Mouse (Mus musculus): Measurements from ENCODE around the gene Naa40.

Gene Naa40

DNA sequence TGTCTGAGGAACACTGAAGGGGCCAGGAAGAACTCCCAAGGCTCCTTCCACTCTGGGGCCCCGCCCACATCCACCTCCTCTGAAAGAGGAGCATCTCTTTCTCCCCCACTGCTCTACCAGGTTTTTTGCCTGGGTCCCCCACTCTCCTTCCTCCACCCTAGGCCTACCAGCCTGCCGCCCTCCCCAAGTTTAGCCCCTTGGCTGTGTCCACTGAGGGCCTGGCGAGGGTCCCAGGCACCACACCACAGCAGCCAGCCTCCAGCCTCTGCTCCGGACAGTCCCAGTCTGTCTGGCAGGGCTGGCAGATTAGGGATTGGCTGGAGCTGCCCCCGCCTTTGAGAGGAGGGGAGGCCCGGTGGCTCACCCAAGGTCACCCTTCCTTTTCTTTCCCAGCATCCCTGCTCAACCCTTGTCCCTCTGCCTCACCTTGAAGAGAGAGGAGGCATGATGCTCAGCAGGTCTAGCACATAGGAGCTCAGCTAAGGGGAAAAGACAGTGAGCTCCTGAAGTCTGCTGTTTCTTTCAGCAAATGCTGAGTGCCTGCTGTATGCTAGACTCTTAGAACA is 23.9 kb upstream of the Naa40 start:
- DNase-seq, result peak; percentile 22 to 36

DNA sequence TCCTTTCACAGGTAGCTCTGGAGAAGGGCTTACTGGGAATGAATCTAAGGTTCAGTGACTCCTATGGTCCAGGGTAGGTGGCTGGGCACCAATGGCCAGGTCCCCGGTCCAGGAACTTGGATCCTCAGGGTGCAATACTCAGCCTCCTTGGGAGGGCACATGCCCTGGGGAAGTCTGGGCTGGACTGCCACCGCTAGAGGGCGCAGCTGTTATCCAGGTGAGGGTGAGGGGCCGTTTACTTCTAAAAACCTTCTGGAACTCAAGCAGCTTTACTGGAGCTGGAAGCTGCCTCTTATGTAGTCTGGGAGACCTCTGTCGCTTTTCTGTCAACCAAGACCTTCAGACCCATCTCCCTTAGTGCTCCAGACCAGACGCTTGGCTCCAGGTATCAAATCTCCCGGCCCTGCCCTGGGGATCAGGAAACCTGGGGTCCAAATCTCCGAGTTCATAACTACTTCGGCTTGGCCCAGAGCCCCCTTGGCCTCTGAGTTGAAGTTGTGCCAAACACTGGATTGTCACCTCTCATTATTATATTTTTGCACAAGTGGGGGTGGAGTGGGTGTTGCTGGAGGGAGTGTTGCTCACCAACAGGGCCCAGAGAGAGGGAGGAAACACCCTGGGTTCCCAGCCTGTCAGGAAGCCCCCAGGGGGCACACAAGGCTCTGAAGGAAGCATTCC is 23.2 kb upstream of the Naa40 start:
- DNase-seq, result peak; percentile 82 to 87

GRCm38 (mm10) chr19:7262592-7262991 is 21.6 kb upstream of the Naa40 start:
- no peak for DNase-seq

GRCm38 (mm10) chr19:7261964-7262363 is 21.0 kb upstream of the Naa40 start:
- DNase-seq, result no peak

GRCm38 (mm10) chr19:7261476-7261875 is 20.5 kb upstream of the Naa40 start:
- no peak for DNase-seq

DNA sequence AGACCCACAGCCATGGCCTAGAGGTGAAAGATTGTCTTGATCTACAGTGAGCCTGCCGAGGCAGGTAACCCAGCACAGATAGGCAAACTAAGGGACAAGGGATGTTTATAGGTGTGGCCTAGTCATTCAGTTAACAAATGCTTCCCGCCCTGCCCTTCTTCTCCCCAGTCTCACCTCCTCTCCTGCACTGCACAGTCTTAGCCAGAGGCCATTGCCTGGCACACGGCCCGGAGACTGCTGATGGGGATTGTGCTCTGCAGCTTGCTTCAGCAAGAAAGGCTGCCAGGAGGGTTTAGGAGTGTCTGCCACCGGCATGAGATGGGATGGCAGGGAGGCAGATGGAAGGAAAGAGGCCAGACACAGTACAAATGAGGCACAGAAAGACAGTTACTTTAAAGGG is 16.9 kb upstream of the Naa40 start:
- peak in 1 of 2 experiments; percentile 44 for DNase-seq

DNA sequence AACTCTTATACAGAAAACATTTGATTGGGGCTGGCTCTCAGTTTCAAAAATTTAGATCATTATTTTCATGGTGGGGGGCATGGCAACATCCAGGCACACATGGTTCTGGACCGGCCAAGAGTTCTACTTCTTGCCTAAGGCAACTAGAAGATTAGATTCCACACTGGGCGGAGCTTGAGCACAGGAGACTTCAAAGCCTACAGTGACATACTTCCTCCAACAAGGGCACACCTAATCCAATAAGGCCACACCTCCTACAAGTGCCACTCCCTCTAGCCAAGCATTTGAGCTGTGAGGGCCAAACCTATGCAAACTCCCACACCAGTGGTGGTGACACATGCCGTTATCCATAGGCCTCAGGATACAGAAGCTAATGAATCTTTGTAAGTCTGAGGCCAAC is 5.0 kb upstream of the Naa40 start:
- DNase-seq, result no peak

- DNase-seq, result peak in 1 of 2 experiments; percentile 41
Measured at GRCm38 (mm10) chr19:7240291-7240690, 692 bp downstream of the Naa40 start.

- no peak for DNase-seq
Measured at GRCm38 (mm10) chr19:7239574-7239973, 1.4 kb downstream of the Naa40 start.

DNA sequence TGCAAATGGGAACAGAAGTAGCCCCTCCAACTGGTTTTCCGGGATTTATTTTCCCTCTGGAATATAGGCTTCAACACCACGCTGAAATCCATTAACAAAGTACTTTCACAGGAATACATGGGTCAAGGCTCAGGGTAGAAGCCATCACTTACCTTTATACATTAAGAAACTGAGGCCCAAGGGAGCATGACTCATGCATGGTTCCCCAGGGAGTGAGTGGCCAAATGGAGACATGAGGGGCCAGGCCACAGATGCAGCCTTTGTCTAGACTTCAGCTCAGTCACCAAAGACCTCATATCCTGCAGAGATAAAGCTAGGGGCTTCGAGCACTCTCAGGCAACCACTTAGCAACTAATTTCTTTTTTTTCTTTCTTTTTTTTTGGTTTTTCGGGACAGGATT is 4.2 kb downstream of the Naa40 start:
- no peak for DNase-seq

- no peak for DNase-seq
Measured at GRCm38 (mm10) chr19:7236011-7236410, 5.0 kb downstream of the Naa40 start.

GRCm38 (mm10) chr19:7235461-7235860 is 5.5 kb downstream of the Naa40 start:
- no peak for DNase-seq

DNA sequence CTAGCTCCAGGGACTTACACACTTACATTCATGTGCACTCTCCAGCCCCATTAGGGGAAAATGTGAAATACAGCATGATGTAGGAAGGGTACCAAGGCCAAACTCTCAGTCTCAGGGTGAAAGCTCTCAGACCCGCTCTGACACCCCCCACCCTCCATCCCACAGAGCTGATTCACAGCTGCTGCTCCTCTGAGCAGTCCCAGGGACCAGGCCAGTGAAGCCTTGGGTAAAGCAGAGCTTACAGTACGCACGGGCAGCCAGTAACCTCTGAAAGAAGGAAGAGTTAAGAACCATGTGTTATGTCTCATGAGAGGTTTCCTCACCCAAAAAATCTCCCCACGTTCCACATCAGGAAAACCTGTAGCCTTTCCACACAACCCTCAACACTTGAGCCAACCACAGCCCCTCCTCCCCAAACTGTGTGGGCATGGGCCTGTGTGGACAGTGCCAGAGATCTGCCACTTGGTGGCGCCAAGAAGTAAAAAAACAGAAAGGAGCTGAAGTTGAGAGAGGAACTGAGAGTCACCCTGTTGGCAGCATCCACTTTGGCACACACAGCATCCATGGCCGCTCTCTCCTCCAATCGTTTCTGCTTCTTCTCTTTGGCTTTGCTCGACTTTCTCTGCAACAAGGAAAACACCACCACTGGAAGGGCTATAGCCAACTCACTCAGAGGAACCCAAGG is 6.3 kb downstream of the Naa40 start:
- peak; percentile 79 to 84 for DNase-seq

GRCm38 (mm10) chr19:7226511-7226914 is 14.5 kb downstream of the Naa40 start:
- no peak for DNase-seq

GRCm38 (mm10) chr19:7225096-7225690 is 15.8 kb downstream of the Naa40 start:
- DNase-seq, result no peak

DNA sequence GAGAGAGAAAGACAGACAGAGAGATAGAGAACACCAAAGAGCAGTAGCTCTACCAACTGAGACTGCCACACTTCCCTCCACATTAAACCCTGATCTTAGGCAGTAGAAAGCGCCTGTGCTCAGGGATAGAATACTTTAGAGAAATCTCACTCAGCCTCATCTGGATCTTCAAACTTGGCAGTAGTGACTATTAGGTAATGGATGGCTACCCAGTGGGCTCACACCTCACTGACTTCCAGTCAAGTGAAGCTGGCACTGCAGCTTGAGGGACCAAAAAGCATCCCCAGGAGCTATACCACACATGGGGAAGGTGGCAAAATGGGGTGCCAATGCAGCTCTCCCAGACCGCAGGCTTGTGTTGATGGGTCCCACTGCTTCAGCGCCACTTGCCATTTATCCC is 16.7 kb downstream of the Naa40 start:
- DNase-seq, result no peak

DNA sequence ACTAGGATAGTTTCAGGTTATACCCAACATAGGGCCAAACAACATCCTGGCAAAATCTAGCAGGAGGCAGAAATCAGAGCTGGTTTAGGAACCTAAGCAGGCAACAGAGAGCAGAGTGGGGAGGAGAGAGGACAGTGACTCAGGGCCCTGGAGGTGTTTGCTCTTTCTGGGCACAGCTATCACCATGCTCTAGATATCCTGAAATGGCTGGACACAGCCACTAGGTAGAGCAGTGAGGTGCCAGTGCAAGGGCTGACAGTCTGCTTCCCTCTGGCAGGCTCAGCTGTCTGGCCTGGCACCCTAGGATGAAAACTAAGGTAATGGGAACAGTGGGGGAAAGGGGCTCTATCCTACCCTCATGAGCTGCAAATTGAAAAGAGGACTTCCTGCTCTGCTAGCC is 17.5 kb downstream of the Naa40 start:
- DNase-seq, result no peak

GRCm38 (mm10) chr19:7222196-7222595 is 18.8 kb downstream of the Naa40 start:
- DNase-seq, result no peak

DNA sequence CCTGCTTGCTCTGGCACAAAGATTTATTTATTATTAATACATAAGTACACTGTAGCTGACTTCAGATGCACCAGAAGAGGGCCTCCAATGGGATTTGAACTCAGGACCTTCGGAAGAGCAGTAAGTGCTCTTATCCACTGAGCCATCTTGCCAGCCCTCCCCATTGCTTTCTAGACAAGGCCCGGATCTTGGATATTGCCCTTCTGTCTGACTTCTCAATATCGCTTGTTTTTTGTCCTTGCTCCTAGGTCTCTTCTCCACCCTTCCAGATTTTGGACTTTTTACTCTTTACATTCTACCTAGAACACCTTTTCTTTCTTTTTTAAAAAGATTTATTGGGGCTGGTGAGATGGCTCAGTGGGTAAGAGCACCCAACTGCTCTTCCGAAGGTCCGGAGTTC is 22.2 kb downstream of the Naa40 start:
- DNase-seq, result no peak

- no peak for DNase-seq
Measured at GRCm38 (mm10) chr19:7217926-7218267, 23.1 kb downstream of the Naa40 start.

- peak; percentile 95 to 99 for DNase-seq
Measured at GRCm38 (mm10) chr19:7217162-7217925, 23.6 kb downstream of the Naa40 start, which contains the start of gene Cox8a. TSS of gene Cox8a (minus strand) at chr19:7217616.

DNA sequence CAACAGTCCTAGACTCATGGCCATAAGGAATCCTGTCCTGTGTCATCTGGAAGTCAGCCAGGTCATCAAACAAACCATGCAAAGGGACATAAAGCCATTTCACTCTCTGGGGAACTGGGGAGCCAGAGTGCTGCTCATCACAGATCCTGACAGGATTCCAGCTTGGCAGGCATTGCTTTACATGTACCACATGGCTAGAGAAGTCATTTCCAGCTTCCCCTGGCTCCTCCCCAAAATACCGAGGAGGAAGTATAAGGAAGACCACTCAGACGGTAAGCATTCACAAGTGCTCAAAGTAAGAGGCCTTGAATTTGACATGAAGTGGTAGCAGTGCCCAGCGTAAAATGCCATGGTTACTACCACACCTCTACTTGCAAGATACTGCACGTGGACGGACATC is 26.5 kb downstream of the Naa40 start:
- peak; percentile 56 to 60 for DNase-seq

DNA sequence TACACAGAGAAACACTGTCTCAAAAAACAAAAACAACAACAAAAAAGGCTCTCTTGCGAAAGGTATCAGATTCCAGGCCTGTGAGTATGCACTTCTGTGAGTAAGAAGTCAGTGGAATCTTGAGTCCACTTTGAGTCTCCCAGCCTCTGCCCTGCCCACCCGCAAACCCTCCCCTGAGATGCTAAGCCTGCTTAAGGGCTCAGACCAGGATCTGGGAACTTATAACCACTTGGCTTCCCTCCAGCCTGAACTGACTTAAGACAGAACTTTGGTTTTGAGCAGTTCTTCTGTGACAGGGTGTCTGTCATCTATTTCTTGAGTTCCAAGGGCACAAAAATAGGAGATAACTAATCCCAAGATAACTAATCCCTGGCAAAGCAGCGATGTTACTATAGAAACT is 28.0 kb downstream of the Naa40 start:
- no peak for DNase-seq

All from cerebellum, adult 18-20 months (tissue).